30 mouse cellular contexts compared by ENCODE assay signal in genomic region chr5:53983358-53983757, GRCm38 (mm10).
"Had no signal": no experiment of that assay in that cellular context is flagged by ENCODE, and none has a peak within 500 bp of the region (broad histone marks: within the 10 kb centered on the region; RNA-seq: fewer than 3 reads in every experiment).

No protein-coding gene starts in this region.

- H3K36me3 ChIP-seq: limb, embryonic 10.5 days; limb, embryonic 12.5 days; limb, embryonic 13.5 days; limb, embryonic 15.5 days; liver, embryonic 12.5 days; liver, embryonic 13.5 days; liver, embryonic 15.5 days; lung, embryonic 15.5 days; midbrain, embryonic 10.5 days; midbrain, embryonic 12.5 days; midbrain, embryonic 13.5 days; midbrain, embryonic 15.5 days had no signal

- H3K9me3 ChIP-seq: limb, embryonic 10.5 days; limb, embryonic 12.5 days; limb, embryonic 13.5 days; limb, embryonic 15.5 days; liver, embryonic 12.5 days; liver, embryonic 13.5 days; liver, embryonic 15.5 days; lung, embryonic 15.5 days; megakaryocyte, embryonic 14.5 days; midbrain, embryonic 10.5 days; midbrain, embryonic 12.5 days; midbrain, embryonic 13.5 days; midbrain, embryonic 15.5 days had no signal

- H3K27me3 ChIP-seq: limb, embryonic 12.5 days; limb, embryonic 13.5 days; limb, embryonic 15.5 days; liver, embryonic 12.5 days; liver, embryonic 15.5 days; lung, embryonic 15.5 days; megakaryocyte, embryonic 14.5 days; midbrain, embryonic 12.5 days; midbrain, embryonic 13.5 days; midbrain, embryonic 15.5 days had no signal

- H3K4me1 ChIP-seq: limb, embryonic 10.5 days; limb, embryonic 12.5 days; limb, embryonic 13.5 days; limb, embryonic 15.5 days; liver, embryonic 12.5 days; liver, embryonic 13.5 days; liver, embryonic 15.5 days; lung, embryonic 15.5 days; midbrain, embryonic 10.5 days; midbrain, embryonic 12.5 days; midbrain, embryonic 13.5 days; midbrain, embryonic 15.5 days had no signal

- ATAC-seq: liver, embryonic 12.5 days; liver, postnatal 0 days; lung, postnatal 0 days; midbrain, embryonic 13.5 days; midbrain, embryonic 15.5 days; midbrain, embryonic 16.5 days had no signal

- DNase-seq: left cerebral cortex, postnatal 4 days; liver; liver, embryonic 13.5 days; liver, postnatal 0 days; lung, adult 18-20 months; lung, adult 2 months; lung, embryonic 14.5 days; lung, postnatal 10 days; lung, postnatal 14 days; lung, postnatal 36 days; lung, postnatal 4 days; midbrain, embryonic 14.5 days had no signal

- H3K4me3 ChIP-seq: left cerebral cortex, adult 2 months; limb, embryonic 10.5 days; limb, embryonic 12.5 days; limb, embryonic 13.5 days; limb, embryonic 15.5 days; liver, embryonic 12.5 days; liver, embryonic 13.5 days; liver, embryonic 15.5 days; lung, embryonic 15.5 days; megakaryocyte, embryonic 14.5 days; midbrain, embryonic 10.5 days; midbrain, embryonic 12.5 days; midbrain, embryonic 13.5 days; midbrain, embryonic 15.5 days; myocyte had no signal

- H3K9ac ChIP-seq: limb, embryonic 12.5 days; limb, embryonic 13.5 days; limb, embryonic 15.5 days; liver, embryonic 12.5 days; liver, embryonic 13.5 days; liver, embryonic 14.5 days; liver, embryonic 15.5 days; liver, postnatal 0 days; lung, embryonic 14.5 days; lung, embryonic 15.5 days; midbrain, embryonic 12.5 days; midbrain, embryonic 13.5 days; midbrain, embryonic 15.5 days had no signal

- H3K27ac ChIP-seq: left cerebral cortex, adult 2 months; limb, embryonic 10.5 days; limb, embryonic 12.5 days; limb, embryonic 13.5 days; limb, embryonic 15.5 days; liver, embryonic 12.5 days; liver, embryonic 13.5 days; liver, embryonic 14.5 days; liver, embryonic 15.5 days; lung, embryonic 15.5 days; macrophage; midbrain, embryonic 10.5 days; midbrain, embryonic 12.5 days; midbrain, embryonic 13.5 days; midbrain, embryonic 15.5 days had no signal
